Mouse (Mus musculus): ENCODE measurements around the gene Sh3bp2.
"Not testable (repeated sequence)": the region's sequence is repeated elsewhere in the genome, so short reads cannot be mapped to it uniquely, and the experiment has no call there.

Sh3bp2 gene

DNA sequence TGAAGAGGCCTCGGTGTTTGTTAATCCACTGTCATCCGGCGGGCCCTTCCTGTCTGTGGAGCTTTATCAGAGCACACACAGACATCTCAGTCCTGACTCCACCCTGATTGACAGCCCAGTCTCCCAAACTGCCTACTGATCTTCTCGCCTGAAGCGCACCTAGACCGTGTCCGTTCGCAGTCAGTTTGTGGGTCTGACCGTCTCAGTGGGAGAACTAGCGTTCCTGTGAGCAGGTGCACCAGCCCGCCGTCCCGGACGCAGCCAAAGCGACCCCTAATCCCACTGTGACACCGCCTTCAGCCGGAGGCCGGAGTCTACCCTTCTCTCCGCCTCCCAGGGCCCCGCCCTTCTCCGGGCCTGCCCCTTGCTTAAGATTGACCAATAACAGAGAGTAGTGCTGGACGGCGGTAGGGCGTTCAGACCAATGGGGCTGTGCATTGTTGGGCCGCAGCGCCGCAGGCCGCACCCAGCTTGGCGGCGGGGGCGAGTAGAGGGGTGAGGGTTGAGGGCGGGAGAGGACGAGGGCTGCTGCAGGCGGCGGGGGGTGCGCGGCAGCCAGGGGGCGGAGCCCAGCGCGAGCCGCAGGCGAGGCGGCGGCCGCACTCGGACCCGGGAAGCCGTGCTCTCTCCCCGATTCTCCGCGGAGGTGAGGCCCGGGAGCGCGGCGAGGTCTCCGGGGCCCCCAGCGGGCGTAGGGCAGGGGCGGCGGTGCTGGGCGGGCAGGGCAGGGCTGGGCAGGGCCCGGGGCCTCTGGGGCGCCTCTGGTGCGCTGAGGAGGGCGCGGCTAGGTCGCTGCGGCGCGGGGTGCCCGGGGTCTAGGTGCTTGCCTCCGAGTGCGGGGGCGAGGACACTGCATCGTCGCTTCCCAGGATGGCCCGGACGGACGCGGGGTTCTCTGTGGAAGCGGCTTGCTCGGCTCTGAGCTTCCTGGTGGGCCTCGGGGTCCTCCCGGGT, 47.9 kb downstream of the Sh3bp2 start, which contains the start of gene Add1:
TSS of gene Add1 (plus strand) at position 397 of the 954 bp plus-strand sequence.
- peak; percentile 95 to 98 for DNase-seq

DNA sequence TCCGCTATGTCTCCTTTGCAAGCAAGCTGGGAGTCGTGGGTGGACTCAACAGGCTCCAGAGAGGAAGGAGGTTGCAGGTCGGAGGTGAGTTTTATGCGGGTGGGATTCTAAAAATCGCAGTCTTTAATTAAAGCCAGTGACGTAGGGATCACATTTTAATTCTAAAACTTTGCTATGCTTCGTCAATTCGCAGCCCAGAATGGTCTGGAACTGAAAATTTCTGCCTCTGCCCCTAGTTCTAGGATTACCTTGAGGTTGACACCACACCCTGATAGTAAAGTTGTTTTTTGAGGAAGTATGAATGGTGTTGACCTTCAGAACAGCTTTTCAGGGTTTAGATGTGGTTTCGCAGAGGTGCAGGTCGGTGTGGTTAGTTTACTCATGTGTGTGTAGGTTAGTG, 49.1 kb downstream of the Sh3bp2 start:
- DNase-seq: no peak

DNA sequence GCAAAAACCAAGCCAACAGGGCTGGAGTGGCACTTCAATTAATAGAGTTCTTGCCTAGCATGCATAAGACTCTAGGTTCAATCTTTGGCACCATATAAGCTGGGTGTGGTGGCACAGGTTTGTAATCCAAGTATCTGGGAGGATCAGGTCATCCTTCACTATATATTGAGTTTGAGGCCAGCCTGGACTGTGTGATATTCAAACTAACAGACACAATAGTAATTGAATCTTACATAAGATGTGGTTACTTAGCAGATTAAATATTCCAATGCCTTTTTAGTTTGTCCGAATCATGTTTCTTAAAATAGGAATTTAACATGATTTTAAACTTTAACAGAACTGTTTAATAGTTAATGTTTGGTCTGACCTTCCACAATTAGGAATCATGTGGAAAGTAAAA, 50.6 kb downstream of the Sh3bp2 start:
- no peak for DNase-seq

DNA sequence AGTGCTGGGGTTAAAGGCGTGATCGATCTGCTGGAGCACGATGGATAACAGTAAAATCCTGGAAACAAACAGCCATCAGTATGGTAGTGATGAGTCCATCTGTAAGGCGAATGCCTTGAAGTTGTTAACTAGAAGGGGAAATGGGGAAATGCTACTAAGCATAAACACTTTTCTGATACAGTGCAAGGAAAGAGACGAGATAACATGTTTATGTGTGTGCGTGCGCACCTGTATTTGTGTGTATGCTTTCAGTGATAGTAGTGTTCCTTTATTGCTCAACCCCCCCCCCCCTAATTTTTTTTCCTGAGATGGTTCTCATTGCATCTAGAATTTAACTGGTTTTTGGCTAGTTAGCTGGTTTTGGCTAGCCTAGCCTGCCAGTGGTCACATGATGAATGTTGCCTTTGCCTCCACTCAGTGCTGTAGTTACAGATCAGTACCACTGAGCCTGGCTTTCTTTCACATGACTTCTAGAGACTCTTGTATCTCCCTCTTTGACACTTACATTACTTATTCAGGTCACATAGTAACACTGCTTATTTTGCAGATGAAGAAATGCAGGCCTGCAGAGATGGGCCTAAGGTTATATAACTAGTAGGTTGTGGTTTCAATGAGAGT, 52.5 kb downstream of the Sh3bp2 start:
- DNase-seq: no peak

DNA sequence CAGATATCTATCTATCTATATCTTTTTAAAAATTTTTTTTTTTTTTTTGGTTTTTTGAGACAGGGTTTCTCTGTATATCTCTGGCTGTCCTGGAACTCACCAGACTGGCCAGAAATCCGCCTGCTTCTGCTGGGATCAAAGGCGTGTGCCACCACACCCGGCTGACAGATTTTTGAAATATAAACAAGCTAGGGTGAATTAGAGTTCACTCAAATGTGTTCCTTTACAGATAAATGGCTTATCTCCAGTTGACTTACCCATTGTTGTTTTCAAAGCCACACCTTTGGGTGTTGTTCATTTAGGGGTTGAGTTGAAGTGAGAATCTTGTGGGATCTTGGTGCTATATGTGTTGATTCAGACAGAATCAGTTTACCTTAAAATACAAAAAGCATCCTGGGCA, 53.7 kb downstream of the Sh3bp2 start:
- DNase-seq: no peak

DNA sequence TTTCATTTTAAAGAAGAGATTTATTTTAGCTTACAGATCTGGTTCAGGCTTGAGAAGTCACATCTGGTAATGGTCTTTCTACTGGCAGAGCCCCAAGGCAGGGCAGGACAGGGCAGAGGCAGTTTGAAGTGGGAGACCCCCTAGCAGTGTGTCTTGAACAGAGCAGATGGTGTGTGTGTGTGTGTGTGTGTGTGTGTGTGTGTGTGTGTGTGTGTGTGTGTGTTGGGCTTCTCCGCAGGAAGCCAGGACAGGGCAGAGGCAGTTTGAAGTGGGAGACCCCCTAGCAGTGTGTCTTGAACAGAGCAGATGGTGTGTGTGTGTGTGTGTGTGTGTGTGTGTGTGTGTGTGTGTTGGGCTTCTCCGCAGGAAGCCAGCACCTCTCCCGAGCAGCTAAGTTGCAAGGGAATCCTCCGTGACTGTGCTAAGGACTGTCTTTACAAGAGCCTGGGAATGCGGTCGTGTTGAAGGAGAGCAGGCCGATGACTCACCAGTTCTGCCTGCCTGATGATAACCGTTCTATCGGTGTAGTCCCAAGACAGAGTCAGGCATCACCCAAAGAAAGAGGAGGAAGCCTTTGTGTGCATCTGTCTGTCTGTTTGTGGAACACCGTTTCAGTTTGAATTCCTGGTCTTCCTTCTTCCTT, 56.2 kb downstream of the Sh3bp2 start:
- not testable (repeated sequence) for DNase-seq

DNA sequence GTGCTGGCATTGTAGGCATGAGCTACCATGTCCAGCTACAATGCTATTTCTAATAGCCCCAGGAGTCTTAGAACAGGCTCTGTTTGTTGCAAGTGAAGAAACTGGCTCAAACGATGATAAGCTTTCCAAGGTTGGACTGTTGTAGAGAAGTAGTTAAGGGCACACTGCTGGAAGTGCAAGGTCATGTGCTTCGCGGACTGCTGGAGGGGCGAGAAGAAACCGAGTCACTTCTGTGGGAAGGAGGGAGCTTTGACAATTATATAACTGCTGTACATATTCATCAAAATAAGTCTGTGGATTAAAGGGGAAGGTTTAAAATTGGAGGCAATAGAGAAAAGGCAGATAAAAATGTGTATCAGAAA, 56.7 kb downstream of the Sh3bp2 start:
- no peak for DNase-seq

DNA sequence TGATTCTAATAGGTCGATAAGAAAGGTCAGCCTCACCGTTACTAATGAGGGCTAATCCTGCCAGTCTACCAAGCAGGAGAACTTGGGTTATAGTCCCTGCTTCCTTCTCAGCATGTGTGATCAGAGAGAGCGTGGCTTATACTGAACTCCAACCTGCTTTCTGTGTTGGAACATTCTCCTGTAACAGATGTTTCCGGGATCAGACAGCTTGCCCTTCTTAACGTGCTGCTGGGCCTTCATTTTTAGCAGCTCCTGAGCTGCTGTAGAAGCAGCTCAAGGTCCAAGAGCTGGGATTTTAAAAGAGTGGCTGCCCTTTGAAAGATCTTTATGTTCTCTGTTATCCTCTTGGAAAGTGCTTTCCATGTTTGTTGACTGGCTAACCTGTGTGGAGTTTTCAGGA, 59.6 kb downstream of the Sh3bp2 start:
- DNase-seq: no peak

DNA sequence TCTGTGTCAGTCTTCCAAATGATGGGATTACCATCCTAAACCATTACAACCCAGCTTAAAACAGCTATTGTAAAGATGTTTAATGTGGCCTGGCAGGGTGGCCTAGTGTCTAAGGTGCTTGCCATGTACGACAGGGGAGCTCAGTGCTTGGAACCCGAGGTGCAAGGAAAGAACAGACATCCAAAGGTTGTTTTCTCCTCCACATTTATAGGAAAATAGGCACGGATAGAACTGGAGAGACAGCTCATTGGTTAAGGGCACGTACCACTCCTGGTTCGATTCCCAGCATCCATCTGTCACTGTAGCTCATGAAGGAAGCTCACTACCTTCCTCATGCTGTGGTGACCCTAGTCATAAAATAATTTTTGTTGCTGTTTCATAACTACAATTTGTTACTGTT, 62.2 kb downstream of the Sh3bp2 start:
- no peak for DNase-seq

DNA sequence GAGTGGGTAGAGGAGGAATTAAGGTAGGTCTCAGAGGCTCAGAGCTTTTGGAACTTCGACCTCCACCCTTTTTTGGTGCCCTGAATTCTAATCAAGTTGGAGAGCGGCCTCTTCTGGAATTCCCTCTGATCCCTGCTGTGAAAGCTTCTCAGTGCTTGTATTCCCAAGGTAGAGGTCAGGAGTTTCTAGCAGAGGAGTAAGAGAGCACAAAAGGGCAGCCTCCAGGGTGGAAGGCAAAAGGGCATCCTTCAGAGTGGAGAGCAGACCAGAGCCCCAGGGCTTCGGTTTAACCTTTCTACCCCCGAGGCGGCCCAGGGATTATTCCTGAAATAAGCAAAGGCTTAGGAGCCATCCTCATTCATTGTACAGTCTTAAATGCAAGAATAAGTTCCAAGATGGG, 64.4 kb downstream of the Sh3bp2 start:
- DNase-seq: peak; percentile 46 to 77

DNA sequence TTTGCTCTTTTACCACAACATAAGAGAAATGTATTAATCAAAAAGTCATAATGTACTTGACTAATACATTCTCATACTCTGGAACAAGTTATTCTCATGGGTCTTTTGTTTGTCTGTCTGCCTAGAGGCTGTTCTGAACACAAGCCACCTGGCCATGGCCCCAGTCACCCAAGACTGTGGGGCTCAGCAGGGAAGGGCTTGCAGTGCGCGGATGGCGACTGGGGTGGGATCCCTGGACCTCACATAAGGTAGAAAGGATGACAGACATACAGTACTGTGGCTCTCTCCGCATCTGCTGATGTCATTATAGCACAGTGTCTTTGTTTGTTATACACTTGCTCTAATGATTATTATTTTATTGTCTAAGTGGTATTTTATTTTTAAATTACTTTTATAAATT, 65.1 kb downstream of the Sh3bp2 start:
- no peak for DNase-seq

DNA sequence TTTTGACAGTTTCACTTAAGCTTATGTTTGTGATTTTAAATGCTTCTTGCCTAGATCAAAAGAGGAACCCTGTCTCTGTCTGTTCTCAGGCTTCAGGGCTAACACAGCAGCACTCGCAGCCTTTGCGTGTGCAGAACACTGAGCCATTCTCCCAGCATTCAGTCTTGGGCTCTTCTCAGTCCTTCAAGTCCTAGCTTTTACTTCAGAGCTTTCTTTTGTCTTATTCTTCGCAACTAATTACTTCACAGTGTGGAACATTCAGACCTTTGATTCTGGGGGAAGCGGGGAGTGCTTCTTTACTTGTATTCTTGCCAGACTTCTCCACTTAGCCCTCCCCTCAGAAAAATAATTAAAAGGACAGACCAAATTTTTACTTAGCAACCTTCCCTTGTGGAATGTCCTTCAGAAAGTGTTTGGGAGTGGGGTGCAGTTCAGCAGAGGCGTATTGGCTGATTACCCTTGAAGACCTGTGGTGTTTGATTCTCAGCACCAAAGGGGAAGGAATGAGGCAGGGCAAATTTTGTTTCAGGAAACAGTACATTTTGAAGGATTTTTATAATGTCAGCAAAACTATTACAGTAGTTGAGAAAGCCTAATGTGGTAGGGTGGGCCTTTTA, 65.9 kb downstream of the Sh3bp2 start:
- no peak for DNase-seq

DNA sequence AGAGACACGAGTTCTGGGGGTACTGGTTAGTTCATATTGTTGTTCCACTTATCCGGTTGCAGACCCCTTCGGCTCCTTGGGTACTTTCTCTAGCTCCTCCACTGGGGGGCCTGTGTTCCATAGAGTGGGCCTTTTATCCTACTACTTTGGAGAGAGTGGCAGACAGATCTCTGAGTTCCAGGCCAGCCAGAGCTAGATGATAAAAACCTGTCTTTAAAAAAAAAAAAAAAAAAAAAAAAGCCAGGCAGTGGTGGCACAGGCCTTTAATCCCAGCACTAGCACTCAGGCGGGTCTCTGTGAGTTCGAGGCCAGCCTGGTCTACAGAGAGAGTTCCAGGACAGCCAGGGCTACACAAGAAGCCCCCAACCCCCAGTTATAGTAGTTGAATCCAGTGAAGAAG, 66.6 kb downstream of the Sh3bp2 start:
- not testable (repeated sequence) for DNase-seq

DNA sequence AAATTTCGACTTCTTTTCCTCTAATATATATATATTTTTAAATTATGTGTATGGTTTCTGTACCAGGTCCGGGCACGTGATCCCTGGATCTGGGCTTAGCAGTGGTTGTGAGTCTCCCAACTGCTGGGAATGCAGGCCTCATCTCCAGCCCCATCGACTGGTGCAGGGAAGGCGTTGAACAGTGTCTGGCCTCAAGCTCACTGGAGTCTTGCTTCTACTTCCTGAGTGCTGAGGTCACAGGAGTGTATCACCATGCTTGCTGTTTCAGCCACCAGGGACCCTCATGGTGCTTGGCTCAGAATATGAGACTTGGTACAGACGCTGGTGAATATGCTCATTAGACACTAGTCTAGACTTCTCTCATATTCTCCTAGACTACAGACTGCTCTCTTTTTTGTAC, 67.0 kb downstream of the Sh3bp2 start:
- DNase-seq: no peak

DNA sequence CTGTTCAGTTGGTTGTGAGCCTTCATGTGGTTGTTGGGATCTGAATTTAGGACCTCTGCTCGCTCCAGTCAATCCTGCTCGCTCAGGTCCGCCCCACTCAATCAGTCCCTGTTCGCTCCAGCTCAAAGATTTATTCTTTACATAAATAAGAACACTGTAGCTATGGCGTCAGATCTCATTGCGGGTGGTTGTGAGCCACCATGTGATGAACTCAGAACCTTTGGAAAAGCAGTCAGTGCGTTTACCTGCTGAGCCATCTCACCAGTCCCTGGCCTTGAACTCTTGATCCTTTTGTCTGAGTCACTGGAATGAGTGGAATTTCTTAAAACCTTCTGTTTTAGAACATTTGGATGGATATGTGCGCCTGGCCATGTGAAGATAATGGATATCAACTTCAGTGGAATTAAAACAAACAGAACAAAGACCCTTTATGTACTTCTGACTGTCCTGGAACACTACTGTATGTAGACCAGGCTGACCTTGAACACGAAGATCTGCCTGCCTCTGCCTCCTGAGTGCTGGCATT, 67.6 kb downstream of the Sh3bp2 start:
- DNase-seq: no peak

DNA sequence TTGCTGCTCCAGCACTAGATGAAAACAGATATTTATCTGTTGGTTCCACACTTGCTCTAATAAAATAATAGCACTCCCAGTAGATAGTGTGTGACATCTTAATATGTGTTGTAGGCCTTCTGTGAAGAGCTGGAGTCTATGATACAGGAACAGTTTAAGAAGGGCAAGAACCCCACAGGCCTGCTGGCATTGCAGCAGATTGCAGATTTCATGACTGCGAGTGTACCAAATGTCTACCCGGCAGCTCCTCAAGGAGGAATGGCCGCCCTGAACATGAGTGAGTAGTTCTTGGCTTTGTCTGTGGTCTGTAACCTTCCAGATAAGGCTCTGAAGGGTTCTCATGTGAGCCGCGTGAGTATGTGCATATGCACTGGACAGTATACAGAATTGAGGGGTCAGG, 78.9 kb downstream of the Sh3bp2 start:
- DNase-seq: no peak

DNA sequence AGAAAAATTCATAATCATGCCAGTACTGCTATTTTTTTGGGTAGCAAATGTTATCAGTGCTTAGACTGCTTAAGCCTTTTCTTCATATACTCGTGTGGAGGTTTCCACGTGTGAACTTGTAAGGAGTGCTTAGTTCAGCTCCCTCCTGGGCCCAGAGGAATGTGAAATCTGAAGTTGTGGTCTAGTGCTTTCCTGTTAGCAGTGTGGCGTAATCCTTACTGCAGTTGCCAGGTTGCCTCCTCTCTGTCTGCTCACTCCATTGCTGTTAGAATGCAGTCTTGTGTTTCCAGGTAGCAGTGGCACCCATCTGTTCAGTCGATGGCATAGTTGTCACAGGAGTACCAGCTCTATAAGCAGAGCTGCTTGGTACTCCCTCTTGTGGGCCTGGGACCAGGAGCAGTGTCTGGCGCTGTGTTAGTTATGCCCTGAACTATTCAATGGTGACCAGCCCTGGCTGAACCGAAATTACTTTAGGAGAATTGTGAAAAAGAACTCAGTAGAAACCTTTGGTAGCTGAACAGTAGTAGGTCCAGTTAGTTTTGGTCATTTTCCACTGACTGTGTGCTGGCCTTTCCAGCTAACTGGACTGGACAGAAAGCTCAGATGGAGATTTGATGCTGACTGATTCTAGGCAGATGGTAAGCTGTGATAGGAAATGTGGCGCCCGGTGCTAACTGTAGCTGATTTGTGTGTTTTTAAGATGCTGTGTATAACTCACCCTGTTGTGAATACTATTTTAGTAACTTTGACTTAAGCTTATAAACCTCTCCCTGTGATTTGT, 81.7 kb downstream of the Sh3bp2 start:
- no peak for DNase-seq

DNA sequence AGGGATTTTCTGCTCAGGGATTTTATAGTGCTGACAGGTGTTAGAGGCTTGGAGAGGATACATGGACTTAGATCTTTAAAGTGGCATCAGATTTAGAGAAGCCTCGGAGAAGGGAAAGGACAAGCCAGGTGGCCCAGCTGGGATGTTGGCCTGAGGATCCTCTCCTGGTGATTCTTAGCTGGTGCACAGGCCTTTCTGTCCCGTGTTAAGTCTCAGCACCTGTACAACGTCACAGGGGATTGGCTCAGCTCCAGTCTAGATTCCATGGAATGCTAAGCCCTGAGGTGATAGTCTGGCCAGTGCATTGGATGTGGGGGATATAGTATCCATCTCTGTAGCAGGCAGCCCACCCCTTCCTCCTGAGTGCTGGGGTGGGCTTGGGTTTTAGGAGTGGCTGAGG, 82.6 kb downstream of the Sh3bp2 start:
- DNase-seq: no peak

DNA sequence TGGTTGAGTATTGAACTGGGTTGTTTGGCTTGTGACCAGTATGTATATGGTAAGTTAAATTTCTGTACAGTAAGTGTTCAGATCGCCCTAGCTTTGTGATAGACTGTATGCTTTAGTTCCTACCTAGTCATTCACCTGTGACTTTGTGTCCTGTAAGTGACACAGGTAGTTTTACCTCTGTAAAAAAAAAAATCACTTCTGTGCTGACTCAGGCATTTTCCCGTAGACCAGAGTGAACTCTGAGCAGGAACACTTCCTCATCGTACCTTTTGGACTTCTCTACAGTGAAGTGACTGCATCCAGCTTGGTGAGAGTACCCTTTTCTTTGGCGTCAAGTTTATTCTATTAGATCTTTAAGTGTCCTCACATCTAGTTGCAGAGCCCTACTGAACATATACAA, 84.3 kb downstream of the Sh3bp2 start:
- no peak for DNase-seq
